Mouse (Mus musculus) splenic B cell, adult 2 months (primary cell): ENCODE measurements around the gene C1qbp.

Source experiments
- DNase-seq: peaks from one replicate; pipeline ENCODE4 v3.0.0-alpha.2; 2011; ENCODE audit warnings: low read depth, low spot score
- H3K27me3 ChIP-seq: 2 replicates; pipeline ENCODE4 v1.6.1; 2012; ENCODE audit warnings: mild to moderate bottlenecking, low read length, moderate library complexity, mixed read lengths; ENCODE audit not compliant: control insufficient read depth, poor library complexity, insufficient read depth, severe bottlenecking
- H3K36me3 ChIP-seq: 2 replicates; pipeline ENCODE4 v1.6.1; 2012; ENCODE audit warnings: mild to moderate bottlenecking, low read length, moderate library complexity, mixed read lengths; ENCODE audit not compliant: control insufficient read depth, poor library complexity, insufficient read depth, severe bottlenecking

C1qbp gene

DNA sequence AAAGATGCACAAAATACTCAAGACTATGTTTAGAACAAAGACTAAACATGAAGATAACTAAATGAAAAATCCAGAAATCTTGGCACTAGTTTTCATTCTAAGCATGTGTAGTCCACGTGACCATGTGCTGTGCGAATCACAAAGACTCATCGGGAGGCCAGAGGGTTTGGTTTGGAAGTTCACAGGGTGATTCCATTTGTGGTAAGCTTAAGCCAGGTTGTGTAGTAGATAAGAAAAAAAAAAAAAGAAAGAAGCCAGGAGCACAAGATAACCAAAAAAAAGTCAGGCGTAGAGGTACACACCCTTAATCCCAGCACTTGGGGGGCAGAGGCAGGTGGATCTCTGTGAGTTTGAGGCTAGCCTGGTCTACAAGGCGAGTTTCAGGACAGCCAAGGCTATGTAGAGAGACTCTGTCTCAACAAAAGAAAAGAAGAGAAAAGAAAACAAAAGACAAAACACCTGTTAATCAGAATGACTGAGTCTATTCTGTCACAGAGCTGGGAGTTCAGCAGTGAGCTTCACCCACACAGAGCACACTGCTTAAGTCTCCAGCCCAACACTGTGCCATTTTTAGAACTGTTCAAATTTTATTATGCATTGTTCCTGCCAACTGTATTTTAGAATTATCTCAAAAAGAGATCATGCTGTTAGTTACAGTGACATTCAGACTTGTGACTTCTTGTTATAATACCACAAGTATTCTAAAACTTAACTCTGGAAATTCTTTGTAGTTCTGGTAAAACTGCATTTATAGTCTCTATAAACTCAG is 21.9 kb downstream of the C1qbp start:
- DNase-seq = no peak
- Histone ChIP-seq H3K36me3 (peaks cover 31% of the 10 kb centered on the region), H3K27me3 (no peaks in the 10 kb centered on the region)

DNA sequence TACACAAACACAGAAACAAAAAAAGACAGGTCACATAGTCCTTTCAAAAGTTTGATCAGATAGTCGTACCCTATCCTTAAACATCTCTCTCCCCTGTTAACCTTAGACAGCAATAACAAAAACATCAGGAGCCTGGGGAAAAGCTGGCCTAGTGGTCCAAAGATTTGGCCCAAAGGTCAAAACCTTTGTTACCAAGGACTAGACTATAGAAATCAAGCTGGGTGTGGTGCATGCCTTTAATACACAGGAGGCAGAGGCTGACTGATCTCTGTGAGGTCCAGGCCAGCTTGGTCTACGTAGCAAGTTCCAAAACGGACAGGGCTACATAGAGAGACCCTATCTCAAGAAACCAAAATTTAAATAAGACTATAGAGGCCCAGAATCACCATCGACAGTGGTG is 28.1 kb downstream of the C1qbp start:
- no peak for DNase-seq
- peaks cover 25% of the 10 kb centered on the region for H3K36me3 ChIP-seq
- H3K27me3 ChIP-seq = no peaks in the 10 kb centered on the region

DNA sequence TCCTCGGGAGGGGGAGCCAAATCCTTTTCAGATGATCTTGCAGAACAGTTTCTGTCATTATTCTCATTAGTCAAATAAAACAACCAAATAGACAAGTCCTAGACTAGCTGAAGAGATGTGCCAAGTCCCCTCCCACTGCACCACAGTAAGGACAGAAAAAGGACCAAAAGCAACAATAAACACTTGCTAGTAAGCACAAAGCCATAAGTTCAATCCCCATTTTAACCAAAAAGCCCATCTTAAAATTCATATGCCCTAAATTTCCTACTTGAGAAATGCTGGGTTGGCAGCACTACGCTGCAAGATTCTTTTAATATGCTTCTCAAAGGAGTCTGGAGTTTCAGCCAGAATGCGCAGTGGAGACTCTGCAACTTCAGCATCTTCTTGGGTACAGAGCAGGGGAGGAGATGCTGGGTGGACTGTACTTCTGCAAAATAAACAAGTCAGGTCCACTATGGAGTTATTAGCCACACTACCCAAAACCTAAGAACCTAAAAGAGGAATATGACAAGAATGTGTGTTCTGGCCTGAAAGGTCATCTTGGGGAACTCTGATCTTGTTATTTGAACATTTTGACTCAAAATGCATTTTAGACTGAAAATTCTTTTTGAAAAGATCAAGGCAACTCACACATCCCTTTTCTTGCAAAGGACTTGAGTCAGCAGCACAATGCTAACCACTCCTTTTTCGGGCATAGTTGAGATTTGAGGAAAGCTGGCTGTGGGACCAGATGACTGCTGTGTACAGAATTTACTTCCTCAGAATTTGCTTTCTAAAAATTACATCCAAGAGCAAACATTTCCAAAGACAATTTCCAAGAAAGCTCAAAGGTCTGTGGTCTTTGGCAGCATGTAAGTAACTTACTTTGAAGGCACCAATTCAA is 37.6 kb downstream of the C1qbp start:
- no peak for DNase-seq
- Histone ChIP-seq H3K27me3 (no peaks in the 10 kb centered on the region), H3K36me3 (peaks cover 27% of the 10 kb centered on the region)

DNA sequence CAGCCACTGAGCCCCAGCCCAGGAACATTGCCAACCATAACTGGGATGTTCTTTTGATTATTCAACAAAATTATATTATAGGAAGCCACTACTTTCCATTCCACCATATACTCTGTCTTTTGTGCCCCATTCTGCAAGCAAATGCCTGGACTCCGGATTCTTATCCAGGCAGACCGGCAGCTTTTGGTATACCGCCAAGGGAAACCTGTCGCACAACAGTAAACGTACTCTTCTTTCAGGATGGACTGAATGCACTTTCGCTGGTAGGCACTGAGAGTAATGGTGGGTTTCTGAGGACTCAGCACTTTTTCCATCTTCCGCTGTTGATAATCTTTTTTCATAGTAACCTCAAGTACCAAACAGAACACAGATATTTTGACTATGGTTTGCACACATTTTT is 39.2 kb downstream of the C1qbp start:
- no peaks in the 10 kb centered on the region for H3K27me3 ChIP-seq
- H3K36me3 ChIP-seq = peaks cover 21% of the 10 kb centered on the region
- no peak for DNase-seq

DNA sequence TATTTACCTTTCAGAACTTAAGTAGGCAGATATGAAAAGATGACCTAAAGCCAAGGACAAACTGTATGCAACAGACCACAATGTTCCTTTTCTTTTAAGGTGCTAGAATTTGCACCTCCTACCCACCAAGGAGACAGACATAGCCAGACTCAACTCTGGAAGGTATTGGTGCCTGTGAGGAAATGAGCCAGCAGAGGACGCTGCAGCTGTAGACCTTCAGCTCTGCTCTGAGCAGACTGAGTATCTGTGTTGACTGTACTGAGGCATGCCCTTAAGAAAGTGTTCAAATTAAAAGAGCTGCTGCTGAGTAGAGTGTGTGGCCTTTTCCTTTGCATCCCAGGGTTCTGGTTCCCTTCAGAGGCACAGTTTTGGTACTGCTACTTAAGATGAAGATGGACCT is 40.2 kb downstream of the C1qbp start:
- H3K36me3 ChIP-seq = peaks cover 23% of the 10 kb centered on the region
- no peaks in the 10 kb centered on the region for H3K27me3 ChIP-seq
- DNase-seq = no peak

DNA sequence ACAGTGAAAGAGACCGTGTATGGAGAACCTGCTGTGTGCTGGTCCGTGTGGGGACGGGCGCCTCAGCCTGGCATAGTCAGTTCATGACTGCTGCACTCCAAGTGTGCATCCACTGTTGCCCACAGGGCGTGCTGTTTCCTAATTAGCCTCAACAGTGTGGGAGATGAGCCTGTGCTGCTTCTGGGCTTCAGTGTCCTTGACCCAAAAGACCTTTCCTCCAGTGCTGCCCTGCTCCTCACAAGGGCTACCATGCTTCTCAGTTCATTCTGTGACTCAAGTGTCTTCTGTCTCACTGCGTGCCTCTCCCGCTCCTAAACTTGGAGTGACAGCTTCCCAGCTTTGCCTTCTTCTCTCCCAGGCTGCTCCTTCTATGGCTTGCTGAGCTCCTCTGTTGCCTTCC is 47.5 kb downstream of the C1qbp start:
- DNase-seq = no peak
- Histone ChIP-seq H3K27me3 (no peaks in the 10 kb centered on the region), H3K36me3 (peaks cover 13% of the 10 kb centered on the region)

DNA sequence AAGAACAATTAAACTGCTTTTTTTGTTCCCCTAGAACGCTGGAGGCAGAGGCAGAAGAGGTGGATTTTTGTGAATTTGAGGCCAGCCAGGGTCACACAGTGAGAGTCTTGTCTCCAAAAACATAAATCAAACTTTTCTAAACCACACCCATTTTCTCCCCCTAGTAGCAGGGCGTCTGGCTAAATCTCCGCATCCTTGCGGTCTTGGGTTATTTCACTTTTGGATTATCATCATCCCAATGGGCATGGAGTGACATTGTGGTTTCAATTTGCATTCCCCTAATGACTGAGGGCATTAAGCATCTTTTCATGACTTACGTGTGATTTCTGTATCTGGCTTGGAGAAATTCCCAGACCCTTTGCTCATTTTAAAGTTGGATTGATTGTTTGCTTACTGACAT is 51.4 kb downstream of the C1qbp start:
- no peak for DNase-seq
- H3K36me3 ChIP-seq = peaks cover 9% of the 10 kb centered on the region
- H3K27me3 ChIP-seq = no peaks in the 10 kb centered on the region
